Mouse (Mus musculus) erythroid progenitor cell, adult 5-6 weeks (primary cell): ENCODE data around the gene Gm15056. TPM values are rescaled to one million over a fixed set of nuclear protein-coding genes. Genes with fewer than 3 reads are reported as not detected.

ENCODE experiments used
- ATAC-seq: replicated peaks from 2 replicates; pipeline ENCODE4 v1.8.0; 2016; ENCODE audit warnings: moderate number of reproducible peaks, mild to moderate bottlenecking, moderate TSS enrichment, inconsistent platforms; ENCODE audit not compliant: poor library complexity, low FRiP score, severe bottlenecking
- total RNA-seq, 2 experiments: library from RNA; stranded (forward) in 1 of 2; stranded (reverse) in 1 of 2; fragments of 150-400 nt in 1 of 2; fragments of 186-747, 209-891 nt in 1 of 2; gene quantifications; 2 replicates each; pipeline versions ENCODE4 v1.2.3 to v1.2.4; 2015 to 2017; ENCODE audit warnings: low replicate concordance in 2 of 2

The Gm15056 gene
- not detected in 2 replicates for total RNA-seq (2015; ENCODE audit: low replicate concordance)
- not detected in 2 replicates for total RNA-seq (2017; ENCODE audit: low replicate concordance)

GRCm38 (mm10) chr8:20902527-20902926, at the start of gene Gm15056:
TSS of gene Gm15056 (minus strand) at chr8:20902627.
- ATAC-seq = no peak

- no peak for ATAC-seq
Measured at GRCm38 (mm10) chr8:20944610-20945009, 42.2 kb upstream of the Gm15056 start, which contains the start of gene AY761185. TSS of gene AY761185 (minus strand) at chr8:20944710.

GRCm38 (mm10) chr8:20921971-20922370, 19.5 kb upstream of the Gm15056 start, which contains the start of gene Gm6040:
TSS of gene Gm6040 (minus strand) at chr8:20922071.
- no peak for ATAC-seq

- no peak for ATAC-seq
Measured at GRCm38 (mm10) chr8:20912288-20912687, 9.9 kb upstream of the Gm15056 start.

GRCm38 (mm10) chr8:20908256-20908655, 5.8 kb upstream of the Gm15056 start:
- no peak for ATAC-seq

- no peak for ATAC-seq
Measured at GRCm38 (mm10) chr8:20907119-20907518, 4.7 kb upstream of the Gm15056 start.

GRCm38 (mm10) chr8:20892369-20892768, 10.1 kb downstream of the Gm15056 start, which contains the start of gene Defb33:
TSS of gene Defb33 (plus strand) at chr8:20892669.
- no peak for ATAC-seq

GRCm38 (mm10) chr8:20874608-20875007, 27.8 kb downstream of the Gm15056 start:
- no peak for ATAC-seq

Other genes with a start within 250 kb of the Gm15056 start
- gene Defb33, start 10.0 kb downstream of the Gm15056 start, total RNA-seq (2015; ENCODE audit: low replicate concordance) = not detected in 2 replicates
- not detected in 2 replicates for gene Defb33, start 10.0 kb downstream of the Gm15056 start, total RNA-seq (2017; ENCODE audit: low replicate concordance)
- not detected in 2 replicates for gene Gm6040, start 19.4 kb upstream of the Gm15056 start, total RNA-seq (2015; ENCODE audit: low replicate concordance)
- not detected in 2 replicates for gene Gm6040, start 19.4 kb upstream of the Gm15056 start, total RNA-seq (2017; ENCODE audit: low replicate concordance)
- gene AY761185, start 42.1 kb upstream of the Gm15056 start, total RNA-seq (2015; ENCODE audit: low replicate concordance) = not detected in 2 replicates
- gene AY761185, start 42.1 kb upstream of the Gm15056 start, total RNA-seq (2017; ENCODE audit: low replicate concordance) = not detected in 2 replicates
- gene Defa21, start 122.9 kb upstream of the Gm15056 start, total RNA-seq (2015; ENCODE audit: low replicate concordance) = not detected in 2 replicates
- gene Defa21, start 122.9 kb upstream of the Gm15056 start, total RNA-seq (2017; ENCODE audit: low replicate concordance) = not detected in 2 replicates
- gene Defa23, start 152.4 kb upstream of the Gm15056 start, total RNA-seq (2015; ENCODE audit: low replicate concordance) = not detected in 2 replicates
- not detected in 2 replicates for gene Defa23, start 152.4 kb upstream of the Gm15056 start, total RNA-seq (2017; ENCODE audit: low replicate concordance)
- gene Defa35, start 162.4 kb upstream of the Gm15056 start, total RNA-seq (2015; ENCODE audit: low replicate concordance) = not detected in 2 replicates
- not detected in 2 replicates for gene Defa35, start 162.4 kb upstream of the Gm15056 start, total RNA-seq (2017; ENCODE audit: low replicate concordance)
- gene Defa25, start 181.8 kb upstream of the Gm15056 start, total RNA-seq (2015; ENCODE audit: low replicate concordance) = not detected in 2 replicates
- not detected in 2 replicates for gene Defa25, start 181.8 kb upstream of the Gm15056 start, total RNA-seq (2017; ENCODE audit: low replicate concordance)
- gene Gm14851, start 193.4 kb upstream of the Gm15056 start, total RNA-seq (2015; ENCODE audit: low replicate concordance) = not detected in 2 replicates
- not detected in 2 replicates for gene Gm14851, start 193.4 kb upstream of the Gm15056 start, total RNA-seq (2017; ENCODE audit: low replicate concordance)
- not detected in 2 replicates for gene Defa30, start 232.0 kb upstream of the Gm15056 start, total RNA-seq (2015; ENCODE audit: low replicate concordance)
- not detected in 2 replicates for gene Defa30, start 232.0 kb upstream of the Gm15056 start, total RNA-seq (2017; ENCODE audit: low replicate concordance)